Mouse (Mus musculus): ENCODE measurements around the gene Tspan32. TPM values are rescaled to one million over a fixed set of nuclear protein-coding genes. Genes with fewer than 3 reads are reported as not detected.

Gene Tspan32
- total and polyA plus RNA-seq, 2 experiments from 2014 or later = 0.16 to 0.40 TPM

GRCm38 (mm10) chr7:143040561-143040960 is 35.7 kb downstream of the Tspan32 start:
- H3K9me3 ChIP-seq (ENCODE audit: low read length) = no peaks in the 10 kb centered on the region
- no peaks in the 10 kb centered on the region for H3K4me1 ChIP-seq (ENCODE audit: insufficient read depth, low read length)
- DNase-seq (ENCODE audit: low spot score) (no peak), ATAC-seq (no peak)
- H3K4me3 ChIP-seq (ENCODE audit: low read length) = no peak overlapping the region
- peaks cover 37% of the 10 kb centered on the region for H3K36me3 ChIP-seq (ENCODE audit: insufficient read depth, low read length)
- no peak for TF ChIP-seq CTCF (IDR thresholded peaks at IDR 0.05; ENCODE audit: low read depth)
- H3K27me3 ChIP-seq (ENCODE audit: insufficient read depth, low read length) = no peaks in the 10 kb centered on the region
- H3K27ac ChIP-seq = no peak overlapping the region
- H3K4me2 ChIP-seq (ENCODE audit: low read depth, low read length) = no peak overlapping the region
- no peak overlapping the region for H3K9ac ChIP-seq (replicated peaks; ENCODE audit: low read length)
- WGBS = 94% methylated on average over 3 of the region's 3 CpGs

GRCm38 (mm10) chr7:143041138-143041822 is 36.4 kb downstream of the Tspan32 start:
- DNase-seq (ENCODE audit: low spot score) (no peak), ATAC-seq (no peak)
- Histone ChIP-seq H3K4me2 (ENCODE audit: low read depth, low read length) (no peak overlapping the region), H3K4me1 (ENCODE audit: insufficient read depth, low read length) (no peaks in the 10 kb centered on the region), H3K27ac (no peak overlapping the region), H3K36me3 (ENCODE audit: insufficient read depth, low read length) (peaks cover 37% of the 10 kb centered on the region), H3K9me3 (ENCODE audit: low read length) (no peaks in the 10 kb centered on the region), H3K9ac (replicated peaks; ENCODE audit: low read length) (no peak overlapping the region), H3K27me3 (ENCODE audit: insufficient read depth, low read length) (no peaks in the 10 kb centered on the region), H3K4me3 (ENCODE audit: low read length) (no peak overlapping the region)
- no peak for TF ChIP-seq CTCF (IDR thresholded peaks at IDR 0.05; ENCODE audit: low read depth)
- WGBS = 75% methylated on average over 3 of the region's 3 CpGs

GRCm38 (mm10) chr7:143042089-143042488 is 37.2 kb downstream of the Tspan32 start:
- Histone ChIP-seq H3K9me3 (ENCODE audit: low read length) (no peaks in the 10 kb centered on the region), H3K27ac (peak overlapping the region; percentile 32; the same call in 1 of the 2 replicates), H3K36me3 (ENCODE audit: insufficient read depth, low read length) (peaks cover 33% of the 10 kb centered on the region), H3K4me2 (ENCODE audit: low read depth, low read length) (no peak overlapping the region), H3K4me3 (ENCODE audit: low read length) (no peak overlapping the region), H3K27me3 (ENCODE audit: insufficient read depth, low read length) (no peaks in the 10 kb centered on the region), H3K4me1 (ENCODE audit: insufficient read depth, low read length) (no peaks in the 10 kb centered on the region), H3K9ac (replicated peaks; ENCODE audit: low read length) (no peak overlapping the region)
- DNase-seq (ENCODE audit: low spot score) (no peak), ATAC-seq (no peak)
- WGBS = 54% methylated on average over 3 of the region's 3 CpGs
- TF ChIP-seq CTCF (IDR thresholded peaks at IDR 0.05; ENCODE audit: low read depth) = no peak

GRCm38 (mm10) chr7:143042897-143043300 is 38.1 kb downstream of the Tspan32 start:
- no peak overlapping the region for H3K9ac ChIP-seq (replicated peaks; ENCODE audit: low read length)
- TF ChIP-seq CTCF (IDR thresholded peaks at IDR 0.05; ENCODE audit: low read depth) = no peak
- ATAC-seq = no peak
- H3K4me2 ChIP-seq (ENCODE audit: low read depth, low read length) = no peak overlapping the region
- H3K27ac ChIP-seq = no peak overlapping the region; the same call in 1 of the 2 replicates
- no peaks in the 10 kb centered on the region for H3K4me1 ChIP-seq (ENCODE audit: insufficient read depth, low read length)
- H3K9me3 ChIP-seq (ENCODE audit: low read length) = no peaks in the 10 kb centered on the region
- H3K4me3 ChIP-seq (ENCODE audit: low read length) = no peak overlapping the region
- 91% methylated on average over 3 of the region's 3 CpGs for WGBS
- DNase-seq (ENCODE audit: low spot score) = no peak
- no peaks in the 10 kb centered on the region for H3K27me3 ChIP-seq (ENCODE audit: insufficient read depth, low read length)
- peaks cover 30% of the 10 kb centered on the region for H3K36me3 ChIP-seq (ENCODE audit: insufficient read depth, low read length)

GRCm38 (mm10) chr7:143044049-143044825 is 39.4 kb downstream of the Tspan32 start:
- H3K9me3 ChIP-seq (ENCODE audit: low read length) = no peaks in the 10 kb centered on the region
- ATAC-seq (no peak), DNase-seq (ENCODE audit: low spot score) (no peak)
- H3K36me3 ChIP-seq (ENCODE audit: insufficient read depth, low read length) = peaks cover 21% of the 10 kb centered on the region
- no peak for TF ChIP-seq CTCF (IDR thresholded peaks at IDR 0.05; ENCODE audit: low read depth)
- H3K9ac ChIP-seq (replicated peaks; ENCODE audit: low read length) = no peak overlapping the region
- no peaks in the 10 kb centered on the region for H3K27me3 ChIP-seq (ENCODE audit: insufficient read depth, low read length)
- H3K4me2 ChIP-seq (ENCODE audit: low read depth, low read length) = no peak overlapping the region
- 94% methylated on average over 2 of the region's 2 CpGs for WGBS
- no peak overlapping the region for H3K4me3 ChIP-seq (ENCODE audit: low read length)
- H3K4me1 ChIP-seq (ENCODE audit: insufficient read depth, low read length) = no peaks in the 10 kb centered on the region
- no peak overlapping the region for H3K27ac ChIP-seq

- DNase-seq (ENCODE audit: low spot score) (no peak), ATAC-seq (no peak)
- no peak overlapping the region for H3K27ac ChIP-seq
- H3K36me3 ChIP-seq (ENCODE audit: insufficient read depth, low read length) = peaks cover 16% of the 10 kb centered on the region
- no peaks in the 10 kb centered on the region for H3K9me3 ChIP-seq (ENCODE audit: low read length)
- TF ChIP-seq CTCF (IDR thresholded peaks at IDR 0.05; ENCODE audit: low read depth) = peak; percentile 40
- H3K4me1 ChIP-seq (ENCODE audit: insufficient read depth, low read length) = no peaks in the 10 kb centered on the region
- no peaks in the 10 kb centered on the region for H3K27me3 ChIP-seq (ENCODE audit: insufficient read depth, low read length)
- H3K4me3 ChIP-seq (ENCODE audit: low read length) = no peak overlapping the region
- H3K4me2 ChIP-seq (ENCODE audit: low read depth, low read length) = no peak overlapping the region
- no peak overlapping the region for H3K9ac ChIP-seq (replicated peaks; ENCODE audit: low read length)
Observed at GRCm38 (mm10) chr7:143044826-143045206, 40.0 kb downstream of the Tspan32 start.

- H3K27me3 ChIP-seq (ENCODE audit: insufficient read depth, low read length) = no peaks in the 10 kb centered on the region
- H3K9me3 ChIP-seq (ENCODE audit: low read length) = no peaks in the 10 kb centered on the region
- H3K4me1 ChIP-seq (ENCODE audit: insufficient read depth, low read length) = no peaks in the 10 kb centered on the region
- no peak overlapping the region for H3K4me3 ChIP-seq (ENCODE audit: low read length)
- no peak for ATAC-seq
- peaks cover 11% of the 10 kb centered on the region; the same call in 1 of the 2 replicates for H3K36me3 ChIP-seq (ENCODE audit: insufficient read depth, low read length)
- no peak overlapping the region for H3K27ac ChIP-seq
- DNase-seq (ENCODE audit: low spot score) = no peak
- TF ChIP-seq CTCF (IDR thresholded peaks at IDR 0.05; ENCODE audit: low read depth) = no peak
- no peak overlapping the region for H3K4me2 ChIP-seq (ENCODE audit: low read depth, low read length)
- no peak overlapping the region for H3K9ac ChIP-seq (replicated peaks; ENCODE audit: low read length)
- WGBS = 78% methylated on average over 7 of the region's 7 CpGs
Observed at GRCm38 (mm10) chr7:143046358-143046757, 41.5 kb downstream of the Tspan32 start.
